Mouse (Mus musculus) cortical plate, adult 2 months (tissue): Measurements from ENCODE around the gene Prox1. TPM values are rescaled to one million over a fixed set of nuclear protein-coding genes. Genes with fewer than 3 reads are reported as not detected.

Source experiments
- H3K27ac ChIP-seq: fragments of 200-500 bp; 2 replicates; pipeline ENCODE4 v1.5.1; 2012; ENCODE audit warnings: low read length, control low read depth, inconsistent platforms; ENCODE audit not compliant: insufficient read depth
- H3K4me1 ChIP-seq: fragments of 200-500 bp; 2 replicates; pipeline ENCODE4 v1.6.1; 2011; ENCODE audit warnings: low read length; ENCODE audit not compliant: control insufficient read depth, insufficient read depth
- H3K4me3 ChIP-seq: fragments of 200-500 bp; 2 replicates; pipeline ENCODE4 v1.5.1; 2011; ENCODE audit warnings: mild to moderate bottlenecking, low read length, control low read depth; ENCODE audit not compliant: insufficient read depth
- CTCF ChIP-seq: fragments of 200-500 bp; IDR thresholded peaks from 2 replicates; pipeline ENCODE4 v1.5.1; 2011; ENCODE audit warnings: mild to moderate bottlenecking, control low read depth, low read length; ENCODE audit not compliant: insufficient read depth; ENCODE audit errors: extremely low read depth
- POLR2A ChIP-seq: fragments of 200-500 bp; IDR thresholded peaks from 2 replicates; pipeline ENCODE4 v1.6.1; 2011; ENCODE audit warnings: mild to moderate bottlenecking, low read length, control low read depth; ENCODE audit not compliant: insufficient read depth; ENCODE audit errors: extremely low read depth
- polyA plus RNA-seq: library from polyadenylated mRNA; depleted of rRNA; stranded (reverse); fragments of >200 nt; gene quantifications from 2 replicates; pipeline ENCODE4 v1.2.3, GENCODE M21; 2012

The Prox1 gene
- polyA plus RNA-seq, 1 experiment = 5.6 TPM

GRCm38 (mm10) chr1:190174671-190175661, 4.5 kb upstream of the Prox1 start:
- TF ChIP-seq CTCF = no peak
- no peak for TF ChIP-seq POLR2A
- Histone ChIP-seq H3K27ac (no peak overlapping the region), H3K4me3 (peak overlapping the region; percentile 1), H3K4me1 (no peaks in the 10 kb centered on the region)

GRCm38 (mm10) chr1:190174231-190174630, 3.7 kb upstream of the Prox1 start:
- TF ChIP-seq CTCF = no peak
- no peak for TF ChIP-seq POLR2A
- H3K4me3 ChIP-seq = no peak overlapping the region
- H3K4me1 ChIP-seq = no peaks in the 10 kb centered on the region
- no peak overlapping the region for H3K27ac ChIP-seq

- Histone ChIP-seq H3K4me1 (no peaks in the 10 kb centered on the region), H3K27ac (no peak overlapping the region), H3K4me3 (no peak overlapping the region)
- no peak for TF ChIP-seq CTCF
- TF ChIP-seq POLR2A = no peak
These were observed 3.1 kb upstream of the Prox1 start for GRCm38 (mm10) chr1:190173596-190173995.

GRCm38 (mm10) chr1:190172979-190173461, 2.5 kb upstream of the Prox1 start:
- H3K4me3 ChIP-seq = no peak overlapping the region
- no peak overlapping the region for H3K27ac ChIP-seq
- TF ChIP-seq POLR2A (no peak), CTCF (no peak)
- H3K4me1 ChIP-seq = no peaks in the 10 kb centered on the region

GRCm38 (mm10) chr1:190172311-190172978, 1.9 kb upstream of the Prox1 start:
- no peak overlapping the region for H3K27ac ChIP-seq
- H3K4me3 ChIP-seq = no peak overlapping the region
- H3K4me1 ChIP-seq = no peaks in the 10 kb centered on the region
- TF ChIP-seq CTCF (no peak), POLR2A (no peak)

GRCm38 (mm10) chr1:190171750-190172149, 1.2 kb upstream of the Prox1 start:
- no peak overlapping the region for H3K27ac ChIP-seq

GRCm38 (mm10) chr1:190171341-190171740, 827 bp upstream of the Prox1 start:
- H3K27ac ChIP-seq = no peak overlapping the region
- H3K4me3 ChIP-seq = no peak overlapping the region
- TF ChIP-seq CTCF = no peak
- no peak for TF ChIP-seq POLR2A
- no peaks in the 10 kb centered on the region for H3K4me1 ChIP-seq

More at GRCm38 (mm10) chr1:190171750-190172149, 1.2 kb upstream of the Prox1 start:
- no peak overlapping the region for H3K4me3 ChIP-seq
- H3K4me1 ChIP-seq = no peaks in the 10 kb centered on the region
- TF ChIP-seq CTCF (no peak), POLR2A (no peak)

GRCm38 (mm10) chr1:190170819-190171216, 304 bp upstream of the Prox1 start:
- Histone ChIP-seq H3K4me3 (peak overlapping the region; percentile 50), H3K4me1 (no peaks in the 10 kb centered on the region), H3K27ac (no peak overlapping the region)
- TF ChIP-seq POLR2A = no peak
- TF ChIP-seq CTCF = no peak
